Mouse (Mus musculus): ENCODE results near the gene Myo16. TPM values are rescaled to one million over a fixed set of nuclear protein-coding genes. Genes with fewer than 3 reads are reported as not detected.
A peak's percentile ranks its signal among the peaks of the same experiment; 100 is the strongest.

The Myo16 gene
- polyA plus RNA-seq, 1 experiment from 2014 or later = 0.27 TPM

DNA sequence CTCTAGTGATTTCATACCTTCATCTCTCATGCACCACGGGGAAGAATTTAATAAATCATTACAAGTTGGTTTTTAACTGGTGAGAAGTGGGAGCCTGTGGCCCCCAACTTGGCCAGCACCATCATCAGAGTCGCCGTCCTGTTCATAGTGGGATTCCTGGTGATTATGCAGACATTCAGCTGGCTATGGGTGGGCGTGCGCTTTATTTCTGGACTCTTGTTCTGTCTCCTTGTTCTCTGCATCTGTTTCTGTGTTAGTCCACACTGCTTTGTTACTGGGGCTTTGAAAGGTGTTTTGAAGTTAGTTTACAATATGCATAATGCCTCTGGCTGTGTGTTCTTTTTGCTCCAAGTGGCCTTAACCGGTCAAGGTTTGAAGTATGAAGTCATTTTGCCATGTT, 439.2 kb downstream of the Myo16 start:
- no peak for ATAC-seq (ENCODE audit: low FRiP score, low TSS enrichment)
- 88% methylated on average over 6 of the region's 6 CpGs for WGBS
- Histone ChIP-seq H3K4me1 (ENCODE audit: control insufficient read depth, insufficient read depth, low read length) (no peaks in the 10 kb centered on the region), H3K4me3 (ENCODE audit: low read length) (no peak overlapping the region), H3K4me2 (replicated peaks; ENCODE audit: low read depth, low read length) (no peak overlapping the region), H3K27ac (ENCODE audit: low read depth, low read length) (no peak overlapping the region), H3K9me3 (ENCODE audit: control insufficient read depth, low read length) (no peaks in the 10 kb centered on the region), H3K9ac (ENCODE audit: low read depth, low read length) (no peak overlapping the region), H3K27me3 (ENCODE audit: control insufficient read depth, insufficient read depth, low read length) (no peaks in the 10 kb centered on the region), H3K36me3 (ENCODE audit: control insufficient read depth, insufficient read depth, low read length) (no peaks in the 10 kb centered on the region)

DNA sequence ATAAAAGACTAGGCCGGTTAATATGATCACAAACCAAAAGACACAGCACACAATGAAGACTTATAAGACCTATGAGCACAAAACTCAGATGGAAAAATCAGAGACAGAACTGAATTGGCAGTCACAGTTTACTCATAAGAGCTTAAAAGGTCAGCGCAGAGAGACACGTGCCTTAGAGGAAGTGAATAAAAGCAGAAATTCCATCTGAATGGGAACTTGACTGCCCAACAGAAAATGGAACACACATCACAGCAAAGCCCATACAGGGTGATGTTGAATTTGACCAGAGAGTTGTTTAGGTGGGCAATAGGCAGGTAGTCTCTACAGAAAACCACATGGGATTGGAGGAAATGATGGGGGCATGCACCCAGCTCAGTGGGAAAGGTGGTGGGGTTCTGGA, 442.6 kb downstream of the Myo16 start:
- H3K9me3 ChIP-seq (ENCODE audit: control insufficient read depth, low read length) = no peaks in the 10 kb centered on the region
- H3K27me3 ChIP-seq (ENCODE audit: control insufficient read depth, insufficient read depth, low read length) = no peaks in the 10 kb centered on the region
- H3K4me1 ChIP-seq (ENCODE audit: control insufficient read depth, insufficient read depth, low read length) = no peaks in the 10 kb centered on the region
- no peak overlapping the region for H3K27ac ChIP-seq (ENCODE audit: low read depth, low read length)
- WGBS = 91% methylated on average over 3 of the region's 3 CpGs
- no peak for ATAC-seq (ENCODE audit: low FRiP score, low TSS enrichment)
- no peak overlapping the region for H3K4me3 ChIP-seq (ENCODE audit: low read length)
- H3K4me2 ChIP-seq (replicated peaks; ENCODE audit: low read depth, low read length) = no peak overlapping the region
- H3K36me3 ChIP-seq (ENCODE audit: control insufficient read depth, insufficient read depth, low read length) = no peaks in the 10 kb centered on the region
- no peak overlapping the region for H3K9ac ChIP-seq (ENCODE audit: low read depth, low read length)

DNA sequence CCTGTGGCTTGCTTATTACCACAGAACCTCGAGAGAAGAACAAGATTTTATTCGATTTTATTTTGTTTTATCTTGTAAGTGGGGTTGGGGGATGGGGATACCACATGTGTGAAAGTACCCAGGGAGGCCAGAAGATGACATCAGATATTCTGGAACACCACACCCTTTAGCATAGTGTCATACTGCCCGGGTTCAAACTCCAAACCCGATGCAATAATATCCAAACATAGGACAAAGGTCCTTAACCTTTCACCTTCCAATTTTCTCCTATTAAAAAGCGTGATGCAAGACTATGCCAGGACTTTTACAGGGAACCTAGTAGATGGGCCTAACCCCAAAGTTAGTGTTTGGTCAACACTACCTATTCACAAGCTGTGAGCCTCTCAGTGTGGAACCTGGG, 443.9 kb downstream of the Myo16 start:
- no peak for ATAC-seq (ENCODE audit: low FRiP score, low TSS enrichment)
- no peaks in the 10 kb centered on the region for H3K4me1 ChIP-seq (ENCODE audit: control insufficient read depth, insufficient read depth, low read length)
- H3K9me3 ChIP-seq (ENCODE audit: control insufficient read depth, low read length) = no peaks in the 10 kb centered on the region
- no peak overlapping the region for H3K4me2 ChIP-seq (replicated peaks; ENCODE audit: low read depth, low read length)
- H3K36me3 ChIP-seq (ENCODE audit: control insufficient read depth, insufficient read depth, low read length) = no peaks in the 10 kb centered on the region
- H3K27ac ChIP-seq (ENCODE audit: low read depth, low read length) = no peak overlapping the region
- no peak overlapping the region for H3K9ac ChIP-seq (ENCODE audit: low read depth, low read length)
- H3K4me3 ChIP-seq (ENCODE audit: low read length) = no peak overlapping the region
- 91% methylated on average over 5 of the region's 5 CpGs for WGBS
- H3K27me3 ChIP-seq (ENCODE audit: control insufficient read depth, insufficient read depth, low read length) = no peaks in the 10 kb centered on the region

DNA sequence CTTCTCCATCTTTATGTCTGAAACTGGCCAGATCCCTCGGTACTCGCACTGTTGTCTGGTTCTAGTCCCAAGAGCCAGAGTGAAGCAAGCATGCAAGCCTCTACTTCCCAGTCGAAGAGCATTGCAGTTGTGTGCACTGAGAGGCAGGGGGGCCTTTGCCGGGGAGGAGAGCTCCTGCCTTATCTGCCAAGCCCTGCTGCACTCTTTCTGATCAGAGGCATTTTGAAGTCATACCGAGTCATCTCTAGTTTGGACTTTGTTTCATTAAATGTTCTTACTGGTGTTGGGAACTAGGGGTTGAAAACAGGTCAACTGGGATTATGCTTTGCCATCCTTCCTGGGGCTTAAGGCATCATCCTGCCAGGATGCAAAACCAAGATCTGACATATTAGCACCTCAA, 445.2 kb downstream of the Myo16 start:
- H3K27ac ChIP-seq (ENCODE audit: low read depth, low read length) = no peak overlapping the region
- no peaks in the 10 kb centered on the region for H3K9me3 ChIP-seq (ENCODE audit: control insufficient read depth, low read length)
- no peak overlapping the region for H3K4me3 ChIP-seq (ENCODE audit: low read length)
- H3K9ac ChIP-seq (ENCODE audit: low read depth, low read length) = no peak overlapping the region
- no peaks in the 10 kb centered on the region for H3K36me3 ChIP-seq (ENCODE audit: control insufficient read depth, insufficient read depth, low read length)
- H3K4me2 ChIP-seq (replicated peaks; ENCODE audit: low read depth, low read length) = no peak overlapping the region
- no peaks in the 10 kb centered on the region for H3K4me1 ChIP-seq (ENCODE audit: control insufficient read depth, insufficient read depth, low read length)
- 90% methylated on average over 5 of the region's 5 CpGs for WGBS
- H3K27me3 ChIP-seq (ENCODE audit: control insufficient read depth, insufficient read depth, low read length) = no peaks in the 10 kb centered on the region
- no peak for ATAC-seq (ENCODE audit: low FRiP score, low TSS enrichment)

DNA sequence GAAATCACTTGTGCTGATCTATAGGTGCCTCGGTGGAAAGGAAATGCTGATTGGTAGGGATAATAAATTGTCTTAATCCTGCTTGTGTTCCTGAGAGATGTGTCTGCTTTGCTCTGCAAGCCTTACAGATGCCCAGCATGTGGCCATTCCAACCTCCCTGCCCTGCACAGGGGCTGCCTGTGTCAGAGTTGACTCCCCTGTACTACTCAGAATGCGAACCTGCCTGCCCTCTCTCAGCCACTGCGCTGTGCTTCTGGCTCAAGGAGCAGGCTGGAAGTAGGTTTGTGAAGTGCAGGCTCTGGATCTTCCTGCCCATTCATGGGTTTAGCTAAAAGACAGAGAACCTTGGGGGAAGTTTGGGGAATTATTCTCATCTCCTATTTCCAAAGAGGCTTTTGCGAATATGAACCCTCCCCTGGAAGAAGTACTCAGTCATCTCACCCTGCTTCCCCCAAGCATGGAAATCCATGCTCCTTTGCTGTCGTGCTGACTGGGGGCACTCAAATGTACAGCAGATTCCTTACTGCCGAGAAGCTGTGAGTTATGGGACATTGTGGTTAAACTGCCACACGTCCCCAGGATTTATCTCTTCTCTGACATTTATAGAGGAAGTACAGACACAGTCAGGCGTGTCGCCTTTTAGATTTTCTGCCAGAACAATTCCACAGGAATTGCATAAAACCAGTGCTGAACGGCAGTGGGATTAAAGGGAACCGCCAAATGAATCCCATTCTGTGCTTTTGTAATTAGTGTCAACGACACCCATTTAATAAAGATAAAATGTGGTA, 452.5 kb downstream of the Myo16 start:
- H3K9ac ChIP-seq (ENCODE audit: low read depth, low read length) = no peak overlapping the region
- H3K27ac ChIP-seq (ENCODE audit: low read depth, low read length) = peak overlapping the region; percentile 33; the same call in 1 of the 2 replicates
- no peak overlapping the region for H3K4me2 ChIP-seq (replicated peaks; ENCODE audit: low read depth, low read length)
- no peaks in the 10 kb centered on the region for H3K9me3 ChIP-seq (ENCODE audit: control insufficient read depth, low read length)
- no peaks in the 10 kb centered on the region for H3K36me3 ChIP-seq (ENCODE audit: control insufficient read depth, insufficient read depth, low read length)
- peak; percentile 80 for ATAC-seq (ENCODE audit: low FRiP score, low TSS enrichment)
- H3K4me1 ChIP-seq (ENCODE audit: control insufficient read depth, insufficient read depth, low read length) = peaks cover 19% of the 10 kb centered on the region; the same call in 1 of the 2 replicates
- H3K27me3 ChIP-seq (ENCODE audit: control insufficient read depth, insufficient read depth, low read length) = no peaks in the 10 kb centered on the region
- 5% methylated on average over 12 of the region's 12 CpGs for WGBS
- no peak overlapping the region for H3K4me3 ChIP-seq (ENCODE audit: low read length)

DNA sequence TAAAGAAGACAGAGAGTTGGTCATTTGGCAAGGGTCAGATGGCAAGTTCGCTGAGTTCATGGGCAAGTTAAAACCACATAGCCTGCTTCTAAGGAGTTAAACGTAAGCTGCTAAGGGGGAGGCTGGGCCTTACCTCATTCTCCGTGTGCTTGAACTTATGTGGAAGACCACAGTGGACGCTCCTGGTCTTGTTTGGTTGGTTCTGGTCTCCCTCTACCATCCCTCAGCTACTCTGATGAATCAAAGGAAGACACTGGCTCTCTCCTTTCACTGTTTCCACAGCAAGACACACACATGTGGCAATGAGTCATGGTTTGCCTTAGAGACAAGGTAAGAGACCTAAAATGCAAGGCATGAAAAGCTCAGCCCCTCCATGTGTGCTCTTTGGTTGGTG, 453.1 kb downstream of the Myo16 start:
- H3K27ac ChIP-seq (ENCODE audit: low read depth, low read length) = peak overlapping the region; percentile 33; the same call in 1 of the 2 replicates
- no peak overlapping the region for H3K9ac ChIP-seq (ENCODE audit: low read depth, low read length)
- H3K4me3 ChIP-seq (ENCODE audit: low read length) = no peak overlapping the region
- no peaks in the 10 kb centered on the region for H3K36me3 ChIP-seq (ENCODE audit: control insufficient read depth, insufficient read depth, low read length)
- H3K27me3 ChIP-seq (ENCODE audit: control insufficient read depth, insufficient read depth, low read length) = no peaks in the 10 kb centered on the region
- H3K4me2 ChIP-seq (replicated peaks; ENCODE audit: low read depth, low read length) = no peak overlapping the region
- peak; percentile 48; the same call in 1 of the 2 replicates for ATAC-seq (ENCODE audit: low FRiP score, low TSS enrichment)
- 7% methylated on average over 4 of the region's 4 CpGs for WGBS
- H3K4me1 ChIP-seq (ENCODE audit: control insufficient read depth, insufficient read depth, low read length) = peaks cover 19% of the 10 kb centered on the region; the same call in 1 of the 2 replicates
- H3K9me3 ChIP-seq (ENCODE audit: control insufficient read depth, low read length) = no peaks in the 10 kb centered on the region

DNA sequence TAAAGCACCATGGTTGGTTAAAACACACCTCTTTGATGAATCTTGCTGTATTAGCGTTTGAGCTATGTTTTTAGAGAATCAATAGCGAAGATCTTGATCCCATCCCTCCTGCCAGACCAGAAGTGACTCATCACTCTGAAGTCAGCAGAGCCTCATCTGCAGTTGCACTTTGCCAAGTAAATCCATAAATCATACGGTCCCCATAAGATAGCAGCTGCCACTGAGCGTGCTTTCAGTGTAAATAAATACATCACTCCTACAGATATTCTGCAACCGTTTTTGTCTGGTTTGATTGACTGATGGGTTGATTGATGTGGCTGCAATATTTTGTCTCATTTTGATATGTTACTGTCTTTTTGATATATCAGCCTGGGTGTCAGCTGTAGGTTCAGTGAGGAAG, 457.9 kb downstream of the Myo16 start:
- no peaks in the 10 kb centered on the region for H3K27me3 ChIP-seq (ENCODE audit: control insufficient read depth, insufficient read depth, low read length)
- no peak overlapping the region for H3K4me3 ChIP-seq (ENCODE audit: low read length)
- H3K36me3 ChIP-seq (ENCODE audit: control insufficient read depth, insufficient read depth, low read length) = no peaks in the 10 kb centered on the region
- H3K27ac ChIP-seq (ENCODE audit: low read depth, low read length) = no peak overlapping the region
- no peak overlapping the region for H3K9ac ChIP-seq (ENCODE audit: low read depth, low read length)
- no peak overlapping the region for H3K4me2 ChIP-seq (replicated peaks; ENCODE audit: low read depth, low read length)
- H3K9me3 ChIP-seq (ENCODE audit: control insufficient read depth, low read length) = no peaks in the 10 kb centered on the region
- WGBS = 71% methylated on average over 5 of the region's 5 CpGs
- H3K4me1 ChIP-seq (ENCODE audit: control insufficient read depth, insufficient read depth, low read length) = 0 out of 2 replicates have a peak, but pooled peaks cover 5% of the 10 kb centered on the region
- ATAC-seq (ENCODE audit: low FRiP score, low TSS enrichment) = no peak

DNA sequence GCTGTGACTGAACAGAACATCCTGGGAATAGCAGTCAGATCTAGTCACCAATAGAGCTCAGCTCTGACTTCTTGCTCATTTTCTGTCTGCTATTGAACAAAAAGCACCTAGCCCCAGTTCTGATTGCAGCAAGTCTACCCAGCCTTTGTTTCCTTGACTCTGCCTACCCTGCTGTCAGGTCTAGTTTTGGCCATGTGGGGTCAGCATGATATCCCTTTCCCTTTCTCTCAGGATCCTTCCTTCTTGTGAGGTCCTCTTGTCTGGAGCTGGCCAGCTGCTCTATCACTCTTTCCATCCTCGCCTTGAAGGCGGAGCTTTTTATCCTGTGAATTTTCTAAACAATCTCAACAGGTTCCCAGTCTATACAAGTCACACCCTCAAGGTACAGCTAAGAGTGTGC, 459.7 kb downstream of the Myo16 start:
- no peaks in the 10 kb centered on the region for H3K27me3 ChIP-seq (ENCODE audit: control insufficient read depth, insufficient read depth, low read length)
- H3K9me3 ChIP-seq (ENCODE audit: control insufficient read depth, low read length) = no peaks in the 10 kb centered on the region

DNA sequence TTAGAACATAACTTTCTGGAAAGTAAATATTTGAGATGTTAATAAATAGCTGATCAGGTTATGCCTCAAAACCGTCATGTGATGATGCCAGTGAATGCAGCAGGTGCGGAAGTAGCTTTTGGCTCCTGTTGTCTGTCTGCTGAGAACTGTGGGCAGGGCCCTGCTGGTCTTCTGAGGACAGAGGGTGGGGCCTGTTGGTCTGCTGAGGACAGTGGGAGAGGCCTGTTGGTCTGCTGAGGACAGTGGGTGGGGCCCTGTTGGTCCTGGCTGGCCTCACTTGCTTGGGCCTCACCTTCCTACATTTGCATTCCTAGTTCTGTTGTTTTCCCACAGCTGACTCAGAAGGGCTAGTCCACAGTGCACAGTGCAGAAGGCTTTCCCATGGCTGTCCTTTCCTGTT, 466.0 kb downstream of the Myo16 start:
- H3K4me1 ChIP-seq (ENCODE audit: control insufficient read depth, insufficient read depth, low read length) = no peaks in the 10 kb centered on the region
- WGBS = 94% methylated on average over 2 of the region's 2 CpGs
- no peaks in the 10 kb centered on the region for H3K27me3 ChIP-seq (ENCODE audit: control insufficient read depth, insufficient read depth, low read length)
- H3K9ac ChIP-seq (ENCODE audit: low read depth, low read length) = no peak overlapping the region
- ATAC-seq (ENCODE audit: low FRiP score, low TSS enrichment) = peak; percentile 57; the same call in 1 of the 2 replicates
- H3K9me3 ChIP-seq (ENCODE audit: control insufficient read depth, low read length) = no peaks in the 10 kb centered on the region
- H3K4me2 ChIP-seq (replicated peaks; ENCODE audit: low read depth, low read length) = no peak overlapping the region
- no peak overlapping the region for H3K27ac ChIP-seq (ENCODE audit: low read depth, low read length)
- H3K36me3 ChIP-seq (ENCODE audit: control insufficient read depth, insufficient read depth, low read length) = no peaks in the 10 kb centered on the region
- no peak overlapping the region for H3K4me3 ChIP-seq (ENCODE audit: low read length)

More for the DNA sequence above, 459.7 kb downstream of the Myo16 start:
- H3K36me3 ChIP-seq (ENCODE audit: control insufficient read depth, insufficient read depth, low read length) = no peaks in the 10 kb centered on the region
- H3K9ac ChIP-seq (ENCODE audit: low read depth, low read length) = no peak overlapping the region
- no peak for ATAC-seq (ENCODE audit: low FRiP score, low TSS enrichment)
- H3K27ac ChIP-seq (ENCODE audit: low read depth, low read length) = no peak overlapping the region
- no peak overlapping the region for H3K4me3 ChIP-seq (ENCODE audit: low read length)
- no peak overlapping the region for H3K4me2 ChIP-seq (replicated peaks; ENCODE audit: low read depth, low read length)
- no peaks in the 10 kb centered on the region for H3K4me1 ChIP-seq (ENCODE audit: control insufficient read depth, insufficient read depth, low read length)
- 79% methylated on average over 2 of the region's 2 CpGs for WGBS

Measured in kidney, embryonic 14.5 days (tissue).